Mouse (Mus musculus) midbrain, embryonic 13.5 days (tissue): ENCODE data around the gene Smyd3. TPM values are rescaled to one million over a fixed set of nuclear protein-coding genes. Genes with fewer than 3 reads are reported as not detected.

ENCODE experiments used
- ATAC-seq: fragments of 200-750 bp; cut with Nextera tagmentation; 2 replicates; pipeline ENCODE4 v1.8.0; 2017; ENCODE audit warnings: mild to moderate bottlenecking, moderate TSS enrichment, moderate library complexity
- H3K27ac ChIP-seq: fragments of 300-500 bp; sonication (generic); 2 replicates; pipeline ENCODE4 v1.5.1; 2015; ENCODE audit warnings: inconsistent platforms, mild to moderate bottlenecking, moderate library complexity
- H3K27me3 ChIP-seq: fragments of 300-500 bp; sonication (generic); 2 replicates; pipeline ENCODE4 v1.6.1; 2015; ENCODE audit warnings: mild to moderate bottlenecking, inconsistent platforms
- H3K36me3 ChIP-seq: fragments of 300-500 bp; sonication (generic); 2 replicates; pipeline ENCODE4 v1.6.1; 2015; ENCODE audit warnings: mild to moderate bottlenecking, inconsistent platforms
- H3K4me1 ChIP-seq: fragments of 300-500 bp; sonication (generic); replicated peaks from 2 replicates; pipeline ENCODE4 v1.6.1; 2015; ENCODE audit warnings: inconsistent platforms
- H3K4me2 ChIP-seq: fragments of 300-500 bp; sonication (generic); replicated peaks from 2 replicates; pipeline ENCODE4 v1.6.1; 2015; ENCODE audit warnings: moderate library complexity, mild to moderate bottlenecking, inconsistent platforms
- H3K4me3 ChIP-seq: fragments of 300-500 bp; sonication (generic); replicated peaks from 2 replicates; pipeline ENCODE4 v1.5.1; 2015; ENCODE audit warnings: mild to moderate bottlenecking, inconsistent platforms
- H3K9ac ChIP-seq: fragments of 300-500 bp; sonication (generic); replicated peaks from 2 replicates; pipeline ENCODE4 v1.6.1; 2015; ENCODE audit warnings: mild to moderate bottlenecking, inconsistent platforms
- H3K9me3 ChIP-seq: fragments of 300-500 bp; sonication (generic); 2 replicates; pipeline ENCODE4 v1.6.1; 2016; ENCODE audit warnings: mild to moderate bottlenecking, inconsistent platforms
- WGBS: fragments of 180-500 bp; shearing (Covaris S2); methylation state at CpG from one replicate; pipeline ENCODE4 v1.1.7; 2015; 5-methylcytosine and 5-hydroxymethylcytosine counted together
- polyA plus RNA-seq: library from polyadenylated mRNA; unstranded; fragments of >200 nt; fragmentation: Nextera tagmentation; extraction: Ambion mirVana; gene quantifications from 2 replicates; pipeline ENCODE4 v1.2.1, GENCODE M21; 2015

The Smyd3 gene
- polyA plus RNA-seq, 1 experiment from 2014 or later: 14.5 TPM

- Histone ChIP-seq H3K9ac (no peak overlapping the region), H3K36me3 (no peaks in the 10 kb centered on the region), H3K4me3 (no peak overlapping the region), H3K9me3 (no peaks in the 10 kb centered on the region), H3K27ac (no peak overlapping the region), H3K27me3 (no peaks in the 10 kb centered on the region), H3K4me2 (no peak overlapping the region), H3K4me1 (no peaks in the 10 kb centered on the region)
- no peak for ATAC-seq
- 75% methylated on average over 11 of the region's 11 CpGs for WGBS
Measured at GRCm38 (mm10) chr1:179197821-179198516, 319.9 kb downstream of the Smyd3 start.

GRCm38 (mm10) chr1:179197156-179197555 is 320.7 kb downstream of the Smyd3 start:
- H3K9me3 ChIP-seq: no peaks in the 10 kb centered on the region
- no peaks in the 10 kb centered on the region for H3K27me3 ChIP-seq
- no peak overlapping the region for H3K4me3 ChIP-seq
- H3K4me1 ChIP-seq: no peaks in the 10 kb centered on the region
- H3K36me3 ChIP-seq: no peaks in the 10 kb centered on the region
- no peak overlapping the region for H3K9ac ChIP-seq
- ATAC-seq: no peak
- H3K4me2 ChIP-seq: no peak overlapping the region
- 63% methylated on average over 4 of the region's 4 CpGs for WGBS
- H3K27ac ChIP-seq: no peak overlapping the region

DNA sequence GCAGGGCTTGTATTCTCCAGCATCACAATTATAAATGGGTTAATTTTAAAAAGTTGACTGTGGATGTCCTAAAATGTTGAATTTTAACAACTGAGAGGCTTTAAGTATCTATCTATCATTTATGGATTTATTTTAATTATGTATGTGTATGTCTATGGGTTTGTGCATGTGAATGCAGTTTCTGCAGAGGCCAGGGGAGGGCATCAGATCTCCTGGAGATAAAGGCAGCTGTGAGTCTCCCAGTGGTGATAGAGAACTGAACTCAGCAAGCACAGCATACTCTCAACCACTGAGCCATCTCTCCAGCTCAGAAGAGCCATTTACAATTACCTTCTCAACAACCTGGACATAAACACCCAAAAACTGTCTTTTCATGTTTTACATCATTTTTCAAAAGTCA is 321.4 kb downstream of the Smyd3 start:
- no peak overlapping the region for H3K4me3 ChIP-seq
- ATAC-seq: no peak
- no peaks in the 10 kb centered on the region for H3K27me3 ChIP-seq
- no peaks in the 10 kb centered on the region for H3K36me3 ChIP-seq
- H3K4me2 ChIP-seq: no peak overlapping the region
- H3K4me1 ChIP-seq: no peaks in the 10 kb centered on the region
- no peak overlapping the region for H3K9ac ChIP-seq
- H3K27ac ChIP-seq: no peak overlapping the region
- no peaks in the 10 kb centered on the region for H3K9me3 ChIP-seq

- Histone ChIP-seq H3K4me3 (no peak overlapping the region), H3K27ac (no peak overlapping the region), H3K9ac (no peak overlapping the region), H3K36me3 (no peaks in the 10 kb centered on the region), H3K9me3 (no peaks in the 10 kb centered on the region), H3K4me1 (no peaks in the 10 kb centered on the region), H3K27me3 (no peaks in the 10 kb centered on the region), H3K4me2 (no peak overlapping the region)
- no peak for ATAC-seq
- WGBS: 91% methylated on average over 11 of the region's 11 CpGs
Measured at GRCm38 (mm10) chr1:179192781-179193180, 325.1 kb downstream of the Smyd3 start.

DNA sequence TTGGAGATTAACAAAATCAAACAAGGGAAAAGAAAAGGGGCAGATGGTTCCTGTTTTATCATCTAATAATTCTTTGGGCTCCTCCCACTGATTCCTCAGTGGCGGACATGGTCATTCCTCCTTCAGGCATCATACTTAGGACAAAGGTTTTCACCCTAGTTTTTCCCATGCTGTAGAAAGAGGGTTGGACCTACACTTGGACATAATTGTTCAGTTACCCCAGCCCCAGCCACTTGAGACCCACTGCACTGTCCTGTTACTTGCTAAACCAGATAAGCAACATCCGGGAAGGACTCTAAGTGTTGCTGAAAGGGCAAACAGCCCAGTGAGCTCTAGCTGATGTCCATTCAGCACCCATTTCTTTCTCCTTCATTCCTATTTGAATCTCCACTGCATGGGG is 327.0 kb downstream of the Smyd3 start:
- no peaks in the 10 kb centered on the region for H3K36me3 ChIP-seq
- no peaks in the 10 kb centered on the region for H3K4me1 ChIP-seq
- no peak overlapping the region for H3K4me3 ChIP-seq
- ATAC-seq: no peak
- no peaks in the 10 kb centered on the region for H3K27me3 ChIP-seq
- no peak overlapping the region for H3K4me2 ChIP-seq
- 88% methylated on average over 2 of the region's 2 CpGs for WGBS
- no peak overlapping the region for H3K27ac ChIP-seq
- H3K9me3 ChIP-seq: no peaks in the 10 kb centered on the region
- no peak overlapping the region for H3K9ac ChIP-seq

- no peak for ATAC-seq
- no peak overlapping the region for H3K4me3 ChIP-seq
- H3K36me3 ChIP-seq: no peaks in the 10 kb centered on the region
- no peaks in the 10 kb centered on the region for H3K4me1 ChIP-seq
- 94% methylated on average over 3 of the region's 3 CpGs for WGBS
- no peaks in the 10 kb centered on the region for H3K9me3 ChIP-seq
- no peak overlapping the region for H3K4me2 ChIP-seq
- no peak overlapping the region for H3K27ac ChIP-seq
- no peak overlapping the region for H3K9ac ChIP-seq
- H3K27me3 ChIP-seq: no peaks in the 10 kb centered on the region
Measured at GRCm38 (mm10) chr1:179187171-179187570, 330.7 kb downstream of the Smyd3 start.

- Histone ChIP-seq H3K27me3 (no peaks in the 10 kb centered on the region), H3K36me3 (no peaks in the 10 kb centered on the region), H3K9me3 (no peaks in the 10 kb centered on the region), H3K4me1 (no peaks in the 10 kb centered on the region), H3K4me2 (no peak overlapping the region), H3K27ac (no peak overlapping the region), H3K4me3 (no peak overlapping the region), H3K9ac (no peak overlapping the region)
- 90% methylated on average over 4 of the region's 4 CpGs for WGBS
- no peak for ATAC-seq
Measured at GRCm38 (mm10) chr1:179184631-179185030, 333.2 kb downstream of the Smyd3 start.

GRCm38 (mm10) chr1:179183499-179183898 is 334.3 kb downstream of the Smyd3 start:
- Histone ChIP-seq H3K9ac (no peak overlapping the region), H3K4me2 (no peak overlapping the region), H3K27me3 (no peaks in the 10 kb centered on the region), H3K27ac (no peak overlapping the region), H3K9me3 (no peaks in the 10 kb centered on the region), H3K36me3 (no peaks in the 10 kb centered on the region), H3K4me1 (no peaks in the 10 kb centered on the region), H3K4me3 (no peak overlapping the region)
- no peak for ATAC-seq
- 84% methylated on average over 6 of the region's 6 CpGs for WGBS

GRCm38 (mm10) chr1:179180546-179180945 is 337.3 kb downstream of the Smyd3 start:
- Histone ChIP-seq H3K36me3 (no peaks in the 10 kb centered on the region), H3K9ac (no peak overlapping the region), H3K27ac (no peak overlapping the region), H3K27me3 (no peaks in the 10 kb centered on the region), H3K4me1 (peaks cover 11% of the 10 kb centered on the region; the same call in 1 of the 2 replicates), H3K4me3 (no peak overlapping the region), H3K4me2 (no peak overlapping the region), H3K9me3 (no peaks in the 10 kb centered on the region)
- 72% methylated on average over 3 of the region's 3 CpGs for WGBS
- ATAC-seq: no peak

DNA sequence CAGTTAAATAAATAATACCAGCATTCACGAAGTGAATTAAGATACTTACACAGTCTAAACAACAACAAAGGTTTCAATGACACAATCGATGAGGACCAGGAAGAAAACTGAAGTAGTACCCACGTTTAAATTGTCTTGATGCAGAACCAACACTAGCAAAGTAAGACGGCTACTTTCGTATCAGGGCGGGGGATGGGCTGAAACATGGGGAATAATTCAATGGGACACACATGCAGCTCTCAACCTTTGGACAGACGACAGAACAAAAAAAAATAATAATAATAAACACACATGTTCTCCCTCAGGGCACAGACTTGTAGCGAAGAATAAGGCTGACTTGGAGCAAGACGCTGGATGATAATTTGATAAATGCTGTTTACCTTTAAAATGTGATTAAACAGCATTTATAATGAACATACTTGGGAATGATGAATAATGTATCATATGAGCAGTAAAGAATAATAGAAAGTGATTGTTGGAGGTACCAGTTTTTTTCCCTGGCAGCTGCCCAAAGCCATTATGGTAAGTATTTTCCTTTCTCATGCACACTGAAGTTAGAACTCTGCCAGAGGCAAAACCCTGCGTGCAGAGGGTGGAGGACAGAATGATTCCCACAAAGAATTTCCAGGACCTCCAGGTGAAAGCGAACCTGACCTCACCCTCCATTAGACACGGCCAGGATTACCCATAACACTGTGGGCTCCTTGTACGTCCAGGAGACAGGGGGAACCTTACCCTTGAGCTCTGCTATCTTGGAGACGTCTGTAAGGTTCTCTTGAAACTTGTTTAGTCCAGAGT is 340.8 kb downstream of the Smyd3 start:
- ATAC-seq: no peak
- H3K9me3 ChIP-seq: no peaks in the 10 kb centered on the region
- WGBS: 64% methylated on average over 14 of the region's 14 CpGs

GRCm38 (mm10) chr1:179174241-179174640 is 343.6 kb downstream of the Smyd3 start:
- no peaks in the 10 kb centered on the region for H3K36me3 ChIP-seq
- no peaks in the 10 kb centered on the region for H3K9me3 ChIP-seq
- WGBS: 82% methylated on average over 4 of the region's 4 CpGs
- H3K4me2 ChIP-seq: no peak overlapping the region
- H3K9ac ChIP-seq: no peak overlapping the region
- no peak overlapping the region for H3K27ac ChIP-seq
- ATAC-seq: no peak
- peaks cover 11% of the 10 kb centered on the region; the same call in 1 of the 2 replicates for H3K4me1 ChIP-seq
- H3K27me3 ChIP-seq: no peaks in the 10 kb centered on the region
- no peak overlapping the region for H3K4me3 ChIP-seq

More for the DNA sequence above, 340.8 kb downstream of the Smyd3 start:
- Histone ChIP-seq H3K27ac (no peak overlapping the region), H3K4me1 (peaks cover 11% of the 10 kb centered on the region; the same call in 1 of the 2 replicates), H3K27me3 (no peaks in the 10 kb centered on the region), H3K4me3 (no peak overlapping the region), H3K36me3 (no peaks in the 10 kb centered on the region), H3K9ac (no peak overlapping the region), H3K4me2 (no peak overlapping the region)

GRCm38 (mm10) chr1:179170555-179170954 is 347.3 kb downstream of the Smyd3 start:
- no peak overlapping the region for H3K27ac ChIP-seq
- WGBS: 92% methylated on average over 8 of the region's 8 CpGs

More at GRCm38 (mm10) chr1:179170555-179170954, 347.3 kb downstream of the Smyd3 start:
- no peaks in the 10 kb centered on the region for H3K4me1 ChIP-seq
- no peaks in the 10 kb centered on the region for H3K27me3 ChIP-seq
- no peak overlapping the region for H3K4me2 ChIP-seq
- H3K4me3 ChIP-seq: no peak overlapping the region
- H3K9me3 ChIP-seq: no peaks in the 10 kb centered on the region
- no peak for ATAC-seq
- H3K36me3 ChIP-seq: no peaks in the 10 kb centered on the region
- H3K9ac ChIP-seq: no peak overlapping the region
